Mouse (Mus musculus) NIH3T3 (cell line): ENCODE results near the gene Magi1.

Experiments
- DNase-seq: peaks from one replicate; pipeline ENCODE4 v3.0.0-alpha.2; 2012; ENCODE audit warnings: low read depth

Magi1 gene

GRCm38 (mm10) chr6:94158119-94158848, 125.4 kb downstream of the Magi1 start:
- no peak for DNase-seq

GRCm38 (mm10) chr6:94155996-94156395, 127.7 kb downstream of the Magi1 start:
- no peak for DNase-seq

- no peak for DNase-seq
Observed at GRCm38 (mm10) chr6:94154854-94155601, 128.7 kb downstream of the Magi1 start.

- DNase-seq = peak; percentile 75
Observed at GRCm38 (mm10) chr6:94152881-94153280, 130.8 kb downstream of the Magi1 start.

GRCm38 (mm10) chr6:94150876-94151275, 132.8 kb downstream of the Magi1 start:
- no peak for DNase-seq

GRCm38 (mm10) chr6:94149800-94150199, 133.9 kb downstream of the Magi1 start:
- DNase-seq = no peak

- peak; percentile 39 for DNase-seq
Observed at GRCm38 (mm10) chr6:94146206-94146493, 137.6 kb downstream of the Magi1 start.

- DNase-seq = peak; percentile 51
Observed at GRCm38 (mm10) chr6:94145430-94146205, 138.1 kb downstream of the Magi1 start.

- DNase-seq = peak; percentile 59
Observed at GRCm38 (mm10) chr6:94142493-94142892, 141.2 kb downstream of the Magi1 start.

GRCm38 (mm10) chr6:94141496-94141895, 142.2 kb downstream of the Magi1 start:
- peak; percentile 72 for DNase-seq

GRCm38 (mm10) chr6:94139952-94140414, 143.7 kb downstream of the Magi1 start:
- peak; percentile 85 for DNase-seq

- DNase-seq = no peak
Observed at GRCm38 (mm10) chr6:94136693-94137092, 147.0 kb downstream of the Magi1 start.

- DNase-seq = no peak
Observed at GRCm38 (mm10) chr6:94134159-94134558, 149.6 kb downstream of the Magi1 start.

GRCm38 (mm10) chr6:94131999-94132398, 151.7 kb downstream of the Magi1 start:
- no peak for DNase-seq

- DNase-seq = no peak
Observed at GRCm38 (mm10) chr6:94130389-94130788, 153.3 kb downstream of the Magi1 start.

- no peak for DNase-seq
Observed at GRCm38 (mm10) chr6:94126763-94127162, 157.0 kb downstream of the Magi1 start.

- DNase-seq = no peak
Observed at GRCm38 (mm10) chr6:94125144-94125543, 158.6 kb downstream of the Magi1 start.

GRCm38 (mm10) chr6:94124279-94124678, 159.4 kb downstream of the Magi1 start:
- DNase-seq = peak; percentile 34

GRCm38 (mm10) chr6:94122566-94123150, 161.1 kb downstream of the Magi1 start:
- peak; percentile 28 for DNase-seq

- DNase-seq = peak; percentile 30
Observed at GRCm38 (mm10) chr6:94121488-94121887, 162.2 kb downstream of the Magi1 start.

GRCm38 (mm10) chr6:94116434-94117432, 167.0 kb downstream of the Magi1 start:
- DNase-seq = no peak
